Mouse (Mus musculus) spleen, postnatal 36 days (tissue): ENCODE measurements at regions not wholly inside any gene's neighbourhood (a gene's known extent, or its start where the extent isn't known, plus 50 kb on each side); places are given as distances from the start of the nearest gene placed in this dataset.

Experiments used
- DNase-seq, 2 experiments: peaks; one replicate each; pipeline ENCODE4 v3.0.0; 2022; ENCODE audit warnings: low spot score in 2 of 2, mixed read lengths in 1 of 2

DNA sequence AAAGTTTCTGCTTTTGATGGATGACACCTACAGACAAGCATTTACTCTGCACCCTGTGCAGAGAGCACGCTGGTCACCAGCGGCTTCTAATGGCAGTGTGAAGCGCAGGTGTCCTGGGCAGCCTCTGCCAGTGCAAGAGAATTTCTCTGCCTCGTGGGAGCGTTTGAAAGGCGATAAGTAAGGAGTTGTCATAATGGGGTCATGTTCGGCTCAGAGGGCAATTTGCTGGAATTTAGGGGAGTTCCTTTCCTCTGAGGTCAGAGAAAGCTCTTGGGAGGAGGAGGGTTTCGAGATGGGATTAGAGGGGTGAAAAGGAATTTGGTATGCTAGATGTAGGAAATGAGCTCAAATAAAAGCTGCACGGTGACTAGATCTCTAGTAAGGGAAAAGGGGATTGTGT is 144.5 kb downstream of the Ttc32 start:
- no peak for DNase-seq

- no peak for DNase-seq
These were observed 146.4 kb downstream of the Ttc32 start for GRCm38 (mm10) chr12:9176198-9176597.

- no peak for DNase-seq
These were observed 148.8 kb downstream of the Ttc32 start for GRCm38 (mm10) chr12:9178626-9179025.

DNA sequence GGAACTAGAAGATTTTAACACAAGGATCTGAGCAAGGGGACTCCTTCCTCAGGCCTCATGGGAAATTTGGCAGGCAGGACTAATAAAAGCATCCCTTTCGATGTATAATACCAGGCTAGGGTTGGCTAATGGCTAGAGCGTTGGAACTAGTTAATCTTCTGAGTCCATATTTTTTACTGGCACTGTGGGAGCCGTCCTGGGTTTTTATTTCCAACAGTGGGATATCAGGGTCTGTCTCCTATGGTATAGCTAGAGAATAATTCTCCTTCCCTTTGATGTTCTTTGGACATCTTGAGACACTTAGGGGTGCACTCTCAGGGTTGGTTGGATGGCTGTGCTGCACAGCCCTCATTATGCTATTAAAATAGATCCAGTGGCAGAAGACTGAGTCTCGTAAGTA is 150.9 kb downstream of the Ttc32 start:
- no peak for DNase-seq

- no peak for DNase-seq
These were observed 161.9 kb downstream of the Ttc32 start for GRCm38 (mm10) chr12:9191721-9192120.

- peak in 1 of 2 experiments; percentile 7 for DNase-seq
These were observed 169.5 kb downstream of the Ttc32 start for GRCm38 (mm10) chr12:9199321-9199720.

GRCm38 (mm10) chr12:9212211-9212610 is 182.4 kb downstream of the Ttc32 start:
- no peak for DNase-seq

GRCm38 (mm10) chr12:9224971-9225370 is 195.2 kb downstream of the Ttc32 start:
- no peak for DNase-seq

- no peak for DNase-seq
These were observed 198.1 kb downstream of the Ttc32 start for GRCm38 (mm10) chr12:9227901-9228300.

GRCm38 (mm10) chr12:9228486-9228885 is 198.7 kb downstream of the Ttc32 start:
- no peak for DNase-seq

DNA sequence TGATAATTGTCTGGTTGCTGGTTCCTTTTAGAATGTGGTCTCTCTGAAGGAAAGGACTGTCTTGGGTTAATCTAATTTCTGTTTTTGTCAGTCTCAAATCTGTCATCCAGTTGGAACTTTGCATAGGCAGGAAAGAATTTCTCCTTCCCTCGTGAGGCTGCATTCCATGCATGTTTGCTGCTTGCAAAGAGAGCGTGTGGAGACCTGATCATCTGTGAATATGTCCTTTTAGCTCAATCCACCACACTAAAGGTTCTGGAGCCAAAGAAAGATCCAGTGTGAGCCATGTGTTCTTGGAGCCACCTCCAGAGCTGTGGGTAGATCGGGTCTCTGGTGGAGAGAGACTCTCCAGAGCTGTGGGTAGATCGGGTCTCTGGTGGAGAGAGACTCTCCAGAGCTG is 200.2 kb downstream of the Ttc32 start:
- no peak for DNase-seq

- DNase-seq = no peak
These were observed 200.8 kb downstream of the Ttc32 start for GRCm38 (mm10) chr12:9230576-9230975.

DNA sequence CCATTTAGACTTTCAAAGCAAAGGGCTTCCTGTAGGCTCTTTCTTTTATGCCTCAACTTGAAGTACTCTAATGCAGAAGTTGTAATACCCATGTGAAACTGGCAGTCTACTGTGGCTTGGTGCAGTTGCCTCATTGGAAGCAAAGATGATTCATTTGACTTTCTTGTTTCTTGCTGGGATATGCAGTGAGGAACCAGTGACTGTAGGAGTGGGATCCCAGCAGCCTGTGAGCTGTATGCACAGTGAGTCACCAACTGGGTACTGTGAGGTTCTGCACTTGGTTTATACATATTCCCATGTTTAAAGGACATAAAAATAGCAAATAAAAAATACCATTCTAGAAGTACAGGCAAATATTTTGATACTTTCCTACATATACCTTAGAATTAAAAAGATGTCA is 202.6 kb downstream of the Ttc32 start:
- DNase-seq = no peak

GRCm38 (mm10) chr12:9235866-9236265 is 206.1 kb downstream of the Ttc32 start:
- DNase-seq = no peak

DNA sequence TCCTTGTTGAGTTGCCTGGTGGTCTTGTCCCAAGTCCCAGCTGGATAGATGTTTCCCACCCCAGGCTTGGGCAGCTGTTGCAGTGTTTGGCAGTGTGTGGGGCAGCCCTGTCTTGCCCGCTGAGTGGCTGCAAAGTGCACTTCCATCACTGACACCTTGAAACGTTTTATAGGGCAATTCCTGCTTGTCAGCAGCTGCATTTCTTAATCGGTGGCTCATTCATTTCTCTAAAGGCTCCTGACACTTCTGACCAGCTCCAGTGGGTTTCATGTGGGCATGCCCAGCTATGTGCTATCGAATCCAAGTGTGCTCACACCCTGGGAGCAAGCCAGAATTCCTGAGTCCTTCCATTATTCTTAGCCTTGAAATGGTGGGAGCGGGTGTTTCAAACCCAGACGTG is 207.7 kb downstream of the Ttc32 start:
- DNase-seq = no peak

DNA sequence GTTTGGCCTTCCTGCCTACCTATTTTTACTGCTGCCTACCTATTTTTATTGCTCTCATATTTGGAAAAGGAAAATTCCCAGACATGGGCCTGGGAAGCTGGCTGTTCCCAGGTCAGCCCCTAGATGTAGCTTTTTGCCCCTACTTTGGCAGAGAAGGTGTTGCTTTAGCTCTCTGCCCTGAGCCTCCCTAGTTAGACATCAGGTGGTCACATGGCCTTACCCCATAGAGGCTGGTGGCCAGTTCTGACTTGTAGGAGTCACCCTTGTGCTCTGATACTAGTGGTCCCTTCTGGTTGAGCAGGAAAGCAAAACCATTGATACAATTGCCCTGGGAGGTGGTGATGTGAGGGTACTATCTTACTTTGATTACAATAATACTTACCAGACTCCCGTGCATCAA is 208.2 kb downstream of the Ttc32 start:
- DNase-seq = no peak

DNA sequence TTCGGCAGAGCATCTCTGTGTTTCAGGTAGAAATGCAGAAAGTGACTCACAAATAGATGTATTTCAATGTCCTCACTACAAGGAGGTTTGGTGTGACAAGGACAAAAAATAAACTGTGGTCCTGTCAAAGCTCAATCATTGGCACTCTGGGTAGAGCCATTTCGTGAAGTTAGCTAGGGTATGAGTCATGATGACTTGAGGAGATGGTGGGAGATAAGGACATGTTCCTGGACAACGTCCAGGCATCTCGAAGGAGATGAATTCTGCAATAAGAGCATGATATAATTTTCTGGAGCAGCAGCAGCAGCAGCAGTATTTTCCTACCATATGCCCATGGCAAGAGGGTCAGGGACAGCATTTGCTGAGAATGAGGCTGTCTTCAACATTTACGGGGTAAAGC is 217.7 kb downstream of the Ttc32 start:
- no peak for DNase-seq

GRCm38 (mm10) chr12:9251772-9252171 is 222.0 kb downstream of the Ttc32 start:
- DNase-seq = no peak

DNA sequence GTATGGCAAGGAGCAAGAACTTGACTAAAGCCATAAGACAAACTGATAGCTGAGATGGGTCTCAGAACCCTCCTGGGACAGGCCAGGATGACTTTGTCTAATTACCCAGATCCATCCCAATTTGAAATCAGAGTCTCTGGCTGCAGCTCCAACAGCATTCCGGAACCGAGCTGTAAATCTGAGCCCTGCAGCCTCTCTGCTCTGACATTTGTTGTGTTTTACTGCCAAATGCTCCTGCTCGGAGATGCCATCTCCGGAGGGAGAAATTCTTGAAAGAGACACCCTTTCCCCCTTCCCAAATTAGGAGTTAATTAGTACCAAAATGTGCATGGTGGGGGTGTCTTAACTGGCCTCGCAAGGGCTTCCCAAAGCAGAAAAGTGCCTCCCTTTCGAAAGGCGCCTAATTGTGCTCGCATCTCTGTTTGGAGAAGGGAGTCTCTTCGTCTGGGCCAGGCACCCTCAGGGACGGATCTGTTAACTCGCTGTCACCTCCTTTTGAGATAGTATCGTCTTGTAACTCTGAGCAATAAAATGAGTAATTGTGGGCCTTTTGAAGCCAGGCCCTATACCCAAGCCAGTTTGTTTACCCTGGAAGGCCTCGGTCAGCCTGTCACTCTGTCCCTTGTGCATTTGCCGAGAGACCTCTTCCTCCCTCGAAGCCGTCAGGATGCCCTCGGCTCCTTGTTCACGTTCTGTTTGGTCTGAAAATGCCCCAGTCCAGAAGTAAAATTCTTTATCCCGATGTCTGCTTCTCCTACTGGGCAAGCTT is 223.7 kb downstream of the Ttc32 start:
- no peak for DNase-seq

DNA sequence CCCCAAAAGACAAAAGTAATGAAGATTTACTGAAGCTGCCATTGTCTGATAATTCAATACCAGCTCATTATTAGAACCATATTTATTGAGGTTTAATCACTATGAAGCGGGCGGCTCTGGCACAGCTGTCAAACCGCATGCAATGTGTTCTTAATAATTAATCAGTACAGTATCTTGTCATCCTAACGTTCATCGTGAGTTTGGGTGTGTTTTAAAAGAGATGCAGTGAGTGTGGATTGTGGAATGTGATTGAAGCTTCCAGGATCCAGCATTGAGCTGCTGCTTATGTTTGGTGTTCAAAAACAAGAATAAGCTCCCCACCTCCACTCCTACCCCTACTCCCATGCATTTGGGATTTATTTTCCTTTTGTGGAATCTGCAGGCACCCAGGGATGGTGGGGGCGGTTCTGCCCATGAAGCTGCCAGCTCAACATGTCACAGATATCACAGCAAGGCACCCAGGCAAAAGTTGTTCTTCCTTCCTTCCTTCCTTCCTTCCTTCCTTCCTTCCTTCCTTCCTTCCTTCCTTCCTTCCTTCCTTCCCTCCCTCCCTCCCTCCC is 224.6 kb downstream of the Ttc32 start:
- no peak for DNase-seq

DNA sequence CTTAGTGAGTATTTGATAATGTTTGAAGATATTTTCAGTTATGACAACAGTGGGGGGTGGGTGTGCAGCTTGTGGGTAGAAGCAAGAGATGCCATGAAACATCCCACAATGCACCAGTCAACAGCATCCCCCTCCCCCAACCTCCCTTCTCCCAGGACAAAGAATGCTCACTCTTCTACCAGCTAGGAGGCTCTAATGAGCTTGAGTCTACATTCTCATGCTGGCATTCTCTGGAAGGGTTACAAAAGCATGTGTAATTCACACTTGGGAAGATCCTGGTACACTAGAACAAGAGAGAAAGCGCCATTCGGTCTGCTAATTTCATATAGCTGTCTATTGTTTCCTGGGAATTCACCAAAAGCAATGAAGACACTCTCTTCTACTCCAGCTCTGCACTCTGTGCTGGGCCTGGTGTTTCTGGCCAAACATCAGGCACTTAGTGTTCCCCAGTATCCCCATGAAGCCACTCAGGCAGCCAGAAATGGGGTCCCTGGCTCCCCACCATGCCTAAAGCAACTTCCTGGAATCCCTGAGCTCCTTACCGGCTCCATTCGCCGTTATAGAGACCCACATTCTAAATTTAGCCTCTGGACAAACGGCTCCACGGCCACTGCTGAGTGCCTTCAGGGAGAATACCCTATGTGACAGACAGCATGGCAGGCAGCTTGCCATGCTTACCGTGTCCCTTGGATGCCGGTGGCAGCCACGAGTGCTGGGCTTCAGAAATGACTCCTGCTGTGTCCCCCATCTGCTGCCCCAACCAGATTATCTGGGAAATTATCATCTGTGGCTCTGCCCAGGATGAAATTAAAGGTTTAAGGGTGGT is 226.1 kb downstream of the Ttc32 start:
- no peak for DNase-seq

- no peak for DNase-seq
These were observed 226.7 kb downstream of the Ttc32 start for GRCm38 (mm10) chr12:9256487-9256820.

GRCm38 (mm10) chr12:9258221-9258620 is 228.4 kb downstream of the Ttc32 start:
- DNase-seq = no peak
